Mouse (Mus musculus): ENCODE measurements around the gene Kl.

- TF ChIP-seq CTCF (IDR thresholded peaks at IDR 0.05; ENCODE audit: low read depth, low read length) = no peak
- TF ChIP-seq GATA2 (IDR thresholded peaks at IDR 0.05; ENCODE audit: borderline replicate concordance, low read depth, low read length) = no peak
These were observed 71.1 kb downstream of the Kl start for GRCm38 (mm10) chr5:151023461-151023860.

All from G1E (cell line).